Mouse (Mus musculus): ENCODE measurements at regions not wholly inside any gene's neighbourhood (a gene's known extent, or its start where the extent isn't known, plus 50 kb on each side); places are given as distances from the start of the nearest gene placed in this dataset.

- TF ChIP-seq POLR2A (IDR thresholded peaks at IDR 0.05; ENCODE audit: borderline replicate concordance, extremely low read depth, insufficient read depth, insufficient read length, poor library complexity, severe bottlenecking): no peak
- TF ChIP-seq CTCF (IDR thresholded peaks at IDR 0.05; ENCODE audit: borderline replicate concordance, extremely low read depth, insufficient read depth, insufficient read length): peak; percentile 53; the same call in 1 of the 2 replicates
These were observed 221.0 kb downstream of the Ipo11 start for GRCm38 (mm10) chr13:106715771-106716170.

All from brain, embryonic 14.5 days (tissue).